Mouse (Mus musculus): Measurements from ENCODE around the gene Rnd1.

Gene Rnd1

GRCm38 (mm10) chr15:98677977-98678376 is 716 bp upstream of the Rnd1 start:
- no peak for DNase-seq (ENCODE audit: low read depth, low spot score)

GRCm38 (mm10) chr15:98676471-98676870 is 790 bp downstream of the Rnd1 start:
- peak; percentile 53 for DNase-seq (ENCODE audit: low read depth, low spot score)

GRCm38 (mm10) chr15:98675634-98676250 is 1.5 kb downstream of the Rnd1 start:
- no peak for DNase-seq (ENCODE audit: low read depth, low spot score)

- no peak for DNase-seq (ENCODE audit: low read depth, low spot score)
Measured at GRCm38 (mm10) chr15:98674994-98675545, 2.2 kb downstream of the Rnd1 start.

GRCm38 (mm10) chr15:98674284-98674993 is 2.8 kb downstream of the Rnd1 start:
- DNase-seq (ENCODE audit: low read depth, low spot score), result no peak

- no peak for DNase-seq (ENCODE audit: low read depth, low spot score)
Measured at GRCm38 (mm10) chr15:98673732-98674131, 3.5 kb downstream of the Rnd1 start.

GRCm38 (mm10) chr15:98672592-98672991 is 4.7 kb downstream of the Rnd1 start:
- no peak for DNase-seq (ENCODE audit: low read depth, low spot score)

- peak; percentile 56 for DNase-seq (ENCODE audit: low read depth, low spot score)
Measured at GRCm38 (mm10) chr15:98664042-98664907, 13.0 kb downstream of the Rnd1 start.

GRCm38 (mm10) chr15:98662567-98663545 is 14.4 kb downstream of the Rnd1 start, which contains the start of gene Ddx23:
Ddx23 (minus strand) TSS chr15:98662894.
- DNase-seq (ENCODE audit: low read depth, low spot score), result peak; percentile 95

- peak; percentile 71 for DNase-seq (ENCODE audit: low read depth, low spot score)
Measured at GRCm38 (mm10) chr15:98662198-98662566, 15.1 kb downstream of the Rnd1 start.

GRCm38 (mm10) chr15:98656982-98657751 is 20.1 kb downstream of the Rnd1 start:
- no peak for DNase-seq (ENCODE audit: low read depth, low spot score)

GRCm38 (mm10) chr15:98652174-98652573 is 25.1 kb downstream of the Rnd1 start:
- DNase-seq (ENCODE audit: low read depth, low spot score), result no peak

GRCm38 (mm10) chr15:98651431-98651830 is 25.8 kb downstream of the Rnd1 start:
- no peak for DNase-seq (ENCODE audit: low read depth, low spot score)

GRCm38 (mm10) chr15:98648071-98648470 is 29.2 kb downstream of the Rnd1 start:
- DNase-seq (ENCODE audit: low read depth, low spot score), result no peak

- DNase-seq (ENCODE audit: low read depth, low spot score), result no peak
Measured at GRCm38 (mm10) chr15:98647308-98647707, 30.0 kb downstream of the Rnd1 start.

- no peak for DNase-seq (ENCODE audit: low read depth, low spot score)
Measured at GRCm38 (mm10) chr15:98646737-98647136, 30.5 kb downstream of the Rnd1 start.

GRCm38 (mm10) chr15:98645057-98646026 is 31.9 kb downstream of the Rnd1 start:
- DNase-seq (ENCODE audit: low read depth, low spot score), result no peak

GRCm38 (mm10) chr15:98644406-98644805 is 32.9 kb downstream of the Rnd1 start:
- DNase-seq (ENCODE audit: low read depth, low spot score), result no peak

- DNase-seq (ENCODE audit: low read depth, low spot score), result peak; percentile 28
Measured at GRCm38 (mm10) chr15:98640157-98640556, 37.1 kb downstream of the Rnd1 start.
